Mouse (Mus musculus) thymus, adult 2 months (tissue): ENCODE results near the gene 2810408A11Rik. TPM values are rescaled to one million over a fixed set of nuclear protein-coding genes. Genes with fewer than 3 reads are reported as not detected.

Experiments used
- DNase-seq: peaks from one replicate; pipeline ENCODE4 v3.0.0; 2021
- H3K27ac ChIP-seq: fragments of 200-500 bp; 2 replicates; pipeline ENCODE4 v1.5.1; 2012; ENCODE audit warnings: low read length, control low read depth; ENCODE audit not compliant: control insufficient read depth, insufficient read depth
- H3K27me3 ChIP-seq: fragments of 200-500 bp; 2 replicates; pipeline ENCODE4 v1.6.1; 2012; ENCODE audit warnings: mild to moderate bottlenecking, low read length, moderate library complexity, mixed read lengths; ENCODE audit not compliant: control insufficient read depth, insufficient read depth
- H3K36me3 ChIP-seq: fragments of 200-500 bp; 2 replicates; pipeline ENCODE4 v1.6.1; 2012; ENCODE audit warnings: mild to moderate bottlenecking, low read length, moderate library complexity; ENCODE audit not compliant: control insufficient read depth, insufficient read depth
- H3K4me1 ChIP-seq: fragments of 200-500 bp; replicated peaks from 2 replicates; pipeline ENCODE4 v1.6.1; 2012; ENCODE audit warnings: low read length; ENCODE audit not compliant: control insufficient read depth, insufficient read depth
- H3K4me3 ChIP-seq: fragments of 200-500 bp; 2 replicates; pipeline ENCODE4 v1.5.1; 2012; ENCODE audit warnings: mild to moderate bottlenecking, low read length, control low read depth, moderate library complexity; ENCODE audit not compliant: control insufficient read depth, insufficient read depth
- CTCF ChIP-seq: fragments of 200-500 bp; IDR thresholded peaks from 2 replicates; pipeline ENCODE4 v1.5.1; 2012; ENCODE audit warnings: mild to moderate bottlenecking, control low read depth, low read length, moderate library complexity, borderline replicate concordance; ENCODE audit not compliant: control insufficient read depth, poor library complexity, insufficient read depth; ENCODE audit errors: extremely low read depth
- POLR2A ChIP-seq: fragments of 200-500 bp; IDR thresholded peaks from 2 replicates; pipeline ENCODE4 v1.6.1; 2012; ENCODE audit warnings: mild to moderate bottlenecking, low read length, control low read depth, moderate library complexity; ENCODE audit not compliant: control insufficient read depth, poor library complexity, insufficient read depth; ENCODE audit errors: extremely low read depth
- WGBS: fragments of 180-500 bp; shearing (Covaris S2); methylation state at CpG from one replicate; pipeline ENCODE4 v1.1.7; 2018; 5-methylcytosine and 5-hydroxymethylcytosine counted together
- polyA plus RNA-seq: library from polyadenylated mRNA; depleted of rRNA; stranded (reverse); fragments of >200 nt; gene quantifications from 2 replicates; pipeline ENCODE4 v1.2.3, GENCODE M21; 2012; rRNA removed

Gene 2810408A11Rik
- 7.1 and 10.2 TPM in 2 replicates for polyA plus RNA-seq

DNA sequence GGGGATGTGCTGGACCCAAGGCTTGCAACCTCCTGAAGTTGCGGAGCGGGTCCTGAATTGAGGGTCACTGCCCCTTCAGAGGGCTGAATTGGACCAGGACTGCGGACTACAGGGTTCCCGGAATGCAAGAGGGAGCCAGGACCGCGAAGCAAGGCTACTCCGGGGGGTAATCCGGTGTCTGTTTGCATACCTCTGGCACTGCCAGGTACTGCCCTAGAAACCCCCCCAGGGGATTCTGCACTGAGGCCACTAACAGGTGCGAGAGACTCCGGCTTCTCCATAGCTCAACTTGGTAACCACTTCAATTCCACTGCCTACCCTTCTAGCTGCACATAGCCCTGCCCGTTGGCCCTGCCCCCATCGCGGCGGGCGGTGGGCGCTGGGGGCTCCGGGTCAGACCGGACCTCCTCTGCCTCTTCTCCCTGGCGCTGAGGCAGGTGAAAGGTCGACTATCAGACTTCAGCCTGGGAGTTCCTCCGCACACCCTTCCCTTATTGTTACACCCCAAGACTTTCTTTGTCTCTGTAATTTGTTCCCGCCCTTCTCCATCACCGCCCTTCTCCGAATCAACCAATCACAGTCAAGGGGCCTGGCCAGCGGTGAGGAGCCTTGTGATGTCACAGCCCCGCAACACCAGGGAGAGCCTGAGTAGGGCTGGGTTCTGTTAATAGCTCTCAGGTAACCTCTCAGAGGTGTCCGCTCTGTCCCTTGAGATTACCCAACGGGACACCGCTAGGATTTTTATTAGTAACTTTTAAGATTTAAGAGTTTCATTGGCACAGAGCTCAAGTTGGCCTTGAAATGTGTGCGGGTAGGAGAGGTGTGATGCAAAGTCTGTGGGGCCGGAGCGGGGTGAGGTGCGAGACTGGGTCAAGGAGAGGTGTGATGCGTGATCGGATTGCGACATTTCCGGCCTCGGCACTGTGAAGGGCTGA is at the start of gene 2810408A11Rik, which contains the start of gene Neurl4:
2810408A11Rik (minus strand) TSS at position 517 of the 935 bp plus-strand sequence.
Neurl4 (plus strand) TSS at position 602 of the 935 bp plus-strand sequence.
- Histone ChIP-seq H3K36me3 (peaks cover 12% of the 10 kb centered on the region), H3K27me3 (no peaks in the 10 kb centered on the region), H3K4me1 (peaks cover 20% of the 10 kb centered on the region), H3K4me3 (peak within 1 kb of the TSS; percentile 65), H3K27ac (peak within 1 kb of the TSS; percentile 86)
- 0 out of 2 replicates have a peak, but pooled peaks have one; percentile 49 for TF ChIP-seq CTCF
- peak; percentile 95 for TF ChIP-seq POLR2A
- peak; percentile 91 for DNase-seq
- WGBS, result under 1% methylated on average over 38 of the region's 38 CpGs

DNA sequence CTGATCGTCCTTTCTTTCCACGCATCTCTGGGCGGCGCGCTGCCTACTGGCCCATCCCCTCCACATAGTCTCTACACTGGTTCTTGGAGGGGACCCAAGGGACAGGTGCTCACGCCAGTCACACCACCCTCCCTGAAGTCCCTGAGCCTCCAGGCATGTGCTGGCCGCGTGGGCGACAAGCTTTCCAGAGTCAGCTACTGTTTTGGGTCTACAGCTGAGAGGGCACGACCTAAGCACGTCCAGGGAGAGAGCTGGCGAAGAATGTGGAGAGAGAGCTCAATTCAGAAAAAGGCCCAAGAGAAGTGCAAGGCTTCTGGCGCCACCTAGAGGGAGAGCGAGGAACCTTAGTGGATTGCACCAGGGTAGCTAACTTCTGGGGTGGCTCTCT is 48.0 kb upstream of the 2810408A11Rik start:
- Histone ChIP-seq H3K4me3 (peak overlapping the region; percentile 26), H3K27me3 (no peaks in the 10 kb centered on the region), H3K27ac (no peak overlapping the region), H3K36me3 (no peaks in the 10 kb centered on the region), H3K4me1 (peaks cover 16% of the 10 kb centered on the region)
- DNase-seq, result peak; percentile 86
- TF ChIP-seq POLR2A (no peak), CTCF (peak; percentile 60; the same call in 1 of the 2 replicates)
- WGBS, result 2% methylated on average over 14 of the region's 14 CpGs

GRCm38 (mm10) chr11:69948066-69948762 is 47.4 kb upstream of the 2810408A11Rik start, which contains the start of gene Slc2a4:
TSS of gene Slc2a4 (minus strand) at chr11:69948188.
- 1% methylated on average over 34 of the region's 34 CpGs for WGBS
- peak within 1 kb of the TSS; percentile 26 for H3K4me3 ChIP-seq
- peaks cover 16% of the 10 kb centered on the region for H3K4me1 ChIP-seq
- no peaks in the 10 kb centered on the region for H3K27me3 ChIP-seq
- H3K27ac ChIP-seq, result no peak within 1 kb of the TSS
- H3K36me3 ChIP-seq, result no peaks in the 10 kb centered on the region
- peak; percentile 93 for DNase-seq
- TF ChIP-seq CTCF, result no peak
- TF ChIP-seq POLR2A, result no peak

DNA sequence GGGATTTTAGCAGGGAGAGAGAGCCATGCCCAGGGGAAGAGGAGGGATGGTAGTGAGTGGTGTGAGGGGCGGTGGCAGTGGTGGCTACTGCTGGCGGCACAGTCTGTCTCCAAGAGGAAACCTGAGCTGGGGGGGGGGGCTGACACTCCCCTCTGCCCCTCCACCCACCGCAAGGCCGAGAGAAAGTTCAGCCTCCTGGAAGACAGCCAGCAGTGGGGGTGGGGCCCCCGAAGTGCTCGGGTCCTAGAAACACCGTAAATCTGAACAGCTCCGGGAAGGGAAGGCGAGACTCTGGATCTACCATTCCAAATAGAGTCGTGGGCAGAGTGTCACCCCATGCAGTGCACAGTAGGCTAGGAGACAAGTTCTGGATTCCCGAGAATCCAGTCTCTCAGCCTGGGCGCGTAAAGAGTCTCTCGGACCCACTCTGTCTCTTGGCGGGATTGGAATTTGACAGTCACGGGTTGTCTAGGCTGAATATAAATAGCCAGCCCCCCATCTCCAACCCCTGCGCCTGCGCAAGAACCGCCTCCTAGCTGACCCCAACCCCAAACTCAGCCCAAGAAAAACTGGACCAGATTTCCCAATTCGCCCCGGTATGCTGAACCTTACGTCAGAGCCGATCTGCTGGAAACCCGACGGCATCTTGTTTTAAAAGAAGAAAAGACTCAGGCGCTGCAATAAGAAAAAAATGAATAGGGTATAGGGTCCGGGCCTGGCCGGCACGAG is 46.7 kb upstream of the 2810408A11Rik start:
- 32% methylated on average over 29 of the region's 29 CpGs for WGBS
- H3K27ac ChIP-seq, result no peak overlapping the region
- peak overlapping the region; percentile 26 for H3K4me3 ChIP-seq
- no peak for DNase-seq
- H3K27me3 ChIP-seq, result no peaks in the 10 kb centered on the region
- TF ChIP-seq CTCF (0 out of 2 replicates have a peak, but pooled peaks have one; percentile 12), POLR2A (no peak)
- H3K4me1 ChIP-seq, result peaks cover 16% of the 10 kb centered on the region
- H3K36me3 ChIP-seq, result no peaks in the 10 kb centered on the region

DNA sequence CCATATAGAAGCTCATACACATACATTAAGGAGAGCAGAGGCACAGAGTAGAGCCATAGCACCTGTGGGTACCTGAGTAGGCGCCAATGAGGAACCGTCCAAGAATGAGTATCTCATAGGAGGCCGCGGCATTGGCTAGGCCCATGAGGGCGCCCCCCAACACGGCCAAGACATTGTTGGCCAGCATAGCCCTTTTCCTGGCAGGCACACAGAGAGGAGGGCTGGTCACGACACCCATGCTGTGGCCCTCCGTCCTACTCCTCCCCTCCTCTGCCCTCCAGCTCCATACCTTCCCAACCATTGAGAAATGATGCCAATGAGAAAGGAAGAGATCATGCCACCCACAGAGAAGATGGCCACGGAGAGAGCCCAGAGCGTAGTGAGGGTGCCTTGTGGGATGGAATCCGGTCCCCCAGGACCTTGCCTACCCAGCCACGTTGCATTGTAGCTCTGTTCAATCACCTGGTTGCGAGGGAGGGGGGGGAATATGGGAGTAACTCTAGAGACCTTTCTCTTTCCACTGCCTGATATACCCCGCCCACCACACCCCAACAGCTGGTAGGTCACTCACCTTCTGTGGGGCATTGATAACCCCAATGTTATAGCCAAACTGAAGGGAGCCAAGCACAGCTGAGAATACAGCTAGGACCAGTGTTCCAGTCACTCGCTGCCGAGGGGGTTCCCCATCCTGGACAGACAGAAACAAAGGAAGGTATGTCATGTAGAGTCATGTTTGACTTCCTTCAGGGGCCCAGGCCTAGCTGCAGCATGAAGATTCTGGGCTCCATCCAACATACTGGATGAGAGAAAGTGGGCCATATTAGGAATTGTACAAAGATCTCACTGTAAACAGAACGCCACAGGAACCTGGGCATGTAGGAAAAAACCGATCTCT is 45.5 kb upstream of the 2810408A11Rik start:
- no peaks in the 10 kb centered on the region for H3K36me3 ChIP-seq
- no peaks in the 10 kb centered on the region for H3K27me3 ChIP-seq
- no peak overlapping the region for H3K27ac ChIP-seq
- no peak for TF ChIP-seq CTCF
- WGBS, result 95% methylated on average over 18 of the region's 18 CpGs
- no peak for DNase-seq
- H3K4me3 ChIP-seq, result no peak overlapping the region
- H3K4me1 ChIP-seq, result peaks cover 16% of the 10 kb centered on the region
